Mouse (Mus musculus) mature B cell (primary cell): ENCODE results near the gene Lrr1.

Experiments
- in situ Hi-C: fragments of 300-500 bp; cut with MboI; formaldehyde crosslinking; loops from 2 replicates; pipeline ENCODE4 v1.14.3; 2019

Gene Lrr1

DNA sequence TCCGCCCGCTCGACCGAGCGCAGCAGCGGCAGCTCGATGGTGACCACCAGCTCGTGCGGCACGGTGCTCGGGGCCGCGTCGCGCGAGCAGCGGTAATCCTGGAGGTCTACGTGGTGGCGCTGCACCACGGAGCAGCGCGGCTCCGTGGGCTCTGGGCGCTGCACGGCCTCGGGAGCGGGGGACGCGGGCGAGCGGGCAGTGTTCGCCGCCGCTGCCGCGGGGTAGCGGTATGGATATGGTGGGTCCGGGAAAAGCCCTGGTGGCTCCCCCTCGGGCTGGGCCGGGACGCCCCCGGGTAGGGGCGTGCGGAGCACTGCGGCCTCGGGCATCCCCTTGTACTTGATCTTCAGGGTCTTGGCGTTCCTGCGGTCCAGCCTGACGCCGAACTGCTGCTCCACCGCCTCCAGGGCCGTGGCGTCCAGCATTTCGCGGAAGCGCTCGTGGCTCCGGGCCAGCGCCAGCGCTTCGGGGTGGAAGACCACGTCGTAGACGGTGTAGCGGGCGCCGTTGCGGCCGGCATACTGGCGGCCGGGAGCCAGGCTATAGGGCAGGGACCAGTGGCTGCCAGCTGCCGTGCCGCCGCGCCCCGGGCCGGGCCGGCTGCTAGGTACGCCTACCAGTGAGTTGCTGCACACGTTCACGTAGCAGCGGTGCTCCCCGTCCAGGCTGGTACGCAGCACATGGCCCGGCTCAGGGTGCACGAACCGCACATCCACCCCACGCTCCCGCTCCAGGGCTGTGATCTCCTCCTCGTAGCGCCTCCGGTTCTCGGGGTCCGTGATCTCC is 29.0 kb downstream of the Lrr1 start:
- in situ Hi-C loops, result no loop called here

DNA sequence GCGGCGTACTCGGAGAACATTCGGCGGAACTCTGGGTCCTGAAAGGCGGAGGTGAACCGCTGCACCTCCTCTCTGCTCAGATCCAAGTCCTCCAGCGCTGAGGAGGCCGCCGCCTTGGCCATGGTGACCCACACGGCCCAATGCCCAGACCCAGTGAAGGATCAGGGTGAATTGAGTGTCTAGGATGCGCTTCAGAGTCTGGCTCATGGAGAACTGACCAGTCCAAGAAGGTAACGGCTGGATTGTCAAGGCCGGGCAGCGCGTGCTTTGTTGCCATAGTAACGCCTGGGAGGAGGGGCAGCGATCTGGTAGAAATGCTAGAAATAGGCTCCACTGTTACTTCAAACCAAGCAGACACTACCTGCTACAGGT is 29.5 kb downstream of the Lrr1 start, which contains the start of gene Dnaaf2:
Dnaaf2 (minus strand) TSS at position 266 of the 372 bp plus-strand sequence.
- in situ Hi-C loops, result no loop called here

DNA sequence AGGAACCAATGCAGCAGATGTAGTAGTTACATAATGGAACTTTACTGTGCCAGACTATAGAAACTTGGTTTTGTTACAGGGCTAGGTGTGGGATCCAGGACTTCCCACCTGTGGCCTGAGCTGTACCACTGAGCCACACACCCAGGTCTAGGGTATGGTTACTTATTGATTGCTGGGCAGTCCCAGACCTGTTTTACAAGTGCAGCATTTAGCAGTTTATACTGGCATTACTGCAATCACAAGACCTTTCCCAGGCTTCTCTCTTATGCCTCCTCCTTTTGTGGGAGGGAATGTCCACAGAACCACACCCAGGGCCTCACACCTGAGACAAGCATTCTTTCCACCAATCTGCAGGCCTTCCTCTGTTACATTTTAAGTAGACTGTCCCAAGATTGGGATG is 30.4 kb downstream of the Lrr1 start:
- in situ Hi-C loops, result no loop called here

DNA sequence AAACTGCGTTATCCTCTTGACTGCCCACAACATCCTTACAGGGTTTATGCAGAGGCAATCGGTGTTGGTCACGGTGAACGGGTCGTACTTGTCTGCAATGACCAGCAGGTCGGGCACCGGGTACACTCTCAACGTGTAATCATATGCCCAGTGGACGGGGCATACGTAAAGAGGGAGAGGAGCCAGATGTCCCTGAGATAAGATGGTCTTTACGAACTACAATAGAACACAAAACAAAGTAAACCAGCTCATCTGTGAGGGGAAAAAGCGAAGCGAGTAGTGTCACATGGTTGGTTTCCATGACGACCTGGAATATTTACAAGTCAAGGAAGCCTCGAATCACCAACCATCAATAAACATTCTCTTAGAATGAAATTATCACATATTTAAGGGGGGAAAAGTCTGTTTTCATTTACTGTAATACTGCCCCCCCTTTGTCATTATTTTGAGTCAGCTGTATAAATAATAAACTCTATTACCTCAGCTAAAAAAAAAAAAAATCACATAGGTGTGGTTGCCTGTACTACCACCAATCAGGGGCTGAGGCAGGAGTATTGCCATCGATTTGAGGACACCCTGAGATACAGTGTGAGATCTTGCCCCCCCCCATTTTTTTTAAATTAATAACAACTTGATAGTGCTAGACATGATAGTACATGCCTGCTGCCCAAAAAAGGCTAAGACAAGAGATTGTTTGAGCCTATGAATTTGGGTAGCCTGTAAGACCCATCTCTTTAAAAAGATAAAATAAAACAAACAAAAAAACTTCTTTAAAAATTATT is 35.6 kb downstream of the Lrr1 start, which contains the start of gene Gm49384:
Gm49384 (minus strand) TSS at position 216 of the 782 bp plus-strand sequence.
- in situ Hi-C loops, result no loop called here

DNA sequence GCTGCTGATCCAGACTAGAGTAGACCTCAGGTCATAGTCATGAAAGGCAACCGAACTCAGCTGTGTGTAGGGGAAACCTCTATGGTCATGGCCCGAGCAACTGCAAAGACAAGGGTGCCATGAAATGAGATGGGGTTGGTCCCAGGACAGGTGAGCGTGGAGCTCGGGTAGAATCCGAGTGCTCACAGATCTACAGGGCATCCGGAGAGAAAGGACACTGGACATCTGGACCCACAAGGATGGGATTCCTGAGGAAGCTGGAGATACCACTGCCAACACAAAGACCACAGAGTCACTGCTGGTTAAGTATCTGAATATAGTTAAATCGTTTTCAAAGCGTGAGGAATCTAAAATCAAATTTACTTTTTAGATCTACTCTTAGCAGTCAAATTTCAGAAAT is 38.8 kb downstream of the Lrr1 start:
- in situ Hi-C loops, result no loop called here

DNA sequence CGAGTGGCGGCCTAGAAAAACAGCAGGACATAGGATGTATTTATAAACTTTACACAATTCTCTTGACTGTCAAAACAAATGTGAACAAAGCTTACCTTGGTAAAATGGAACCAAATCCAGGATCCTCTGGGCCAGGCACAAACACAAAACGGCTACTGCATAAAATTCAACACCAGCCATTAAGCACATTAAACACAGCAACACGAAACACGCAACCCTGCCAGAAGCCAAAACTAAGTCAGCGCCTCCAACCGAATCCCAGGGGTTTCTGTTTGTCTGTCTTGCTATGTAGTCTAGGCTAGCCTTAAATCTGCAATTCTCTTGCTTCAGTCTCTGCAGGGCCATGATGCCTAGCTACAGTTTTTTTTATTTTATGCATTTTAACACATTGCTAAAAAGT is 39.3 kb downstream of the Lrr1 start:
- in situ Hi-C loops, result no loop called here

DNA sequence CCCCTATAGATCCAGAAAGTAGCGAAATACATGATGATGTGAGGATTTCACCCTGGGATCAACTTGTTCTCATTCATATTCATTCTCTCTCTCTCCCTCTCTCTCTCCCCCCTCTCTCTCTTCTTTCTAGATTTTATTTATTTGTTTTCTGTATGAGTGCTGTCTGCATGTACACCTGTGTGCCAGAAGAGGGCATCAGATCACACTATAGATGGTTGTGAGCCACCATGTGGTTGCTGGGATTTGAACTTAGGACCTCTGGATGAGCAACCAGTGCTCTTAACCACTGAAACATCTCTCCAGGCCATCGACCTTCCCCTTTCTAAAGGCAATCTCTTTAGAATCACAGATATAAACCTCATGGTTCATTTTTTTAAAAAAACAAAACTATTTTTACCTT is 39.9 kb downstream of the Lrr1 start:
- in situ Hi-C loops, result no loop called here

DNA sequence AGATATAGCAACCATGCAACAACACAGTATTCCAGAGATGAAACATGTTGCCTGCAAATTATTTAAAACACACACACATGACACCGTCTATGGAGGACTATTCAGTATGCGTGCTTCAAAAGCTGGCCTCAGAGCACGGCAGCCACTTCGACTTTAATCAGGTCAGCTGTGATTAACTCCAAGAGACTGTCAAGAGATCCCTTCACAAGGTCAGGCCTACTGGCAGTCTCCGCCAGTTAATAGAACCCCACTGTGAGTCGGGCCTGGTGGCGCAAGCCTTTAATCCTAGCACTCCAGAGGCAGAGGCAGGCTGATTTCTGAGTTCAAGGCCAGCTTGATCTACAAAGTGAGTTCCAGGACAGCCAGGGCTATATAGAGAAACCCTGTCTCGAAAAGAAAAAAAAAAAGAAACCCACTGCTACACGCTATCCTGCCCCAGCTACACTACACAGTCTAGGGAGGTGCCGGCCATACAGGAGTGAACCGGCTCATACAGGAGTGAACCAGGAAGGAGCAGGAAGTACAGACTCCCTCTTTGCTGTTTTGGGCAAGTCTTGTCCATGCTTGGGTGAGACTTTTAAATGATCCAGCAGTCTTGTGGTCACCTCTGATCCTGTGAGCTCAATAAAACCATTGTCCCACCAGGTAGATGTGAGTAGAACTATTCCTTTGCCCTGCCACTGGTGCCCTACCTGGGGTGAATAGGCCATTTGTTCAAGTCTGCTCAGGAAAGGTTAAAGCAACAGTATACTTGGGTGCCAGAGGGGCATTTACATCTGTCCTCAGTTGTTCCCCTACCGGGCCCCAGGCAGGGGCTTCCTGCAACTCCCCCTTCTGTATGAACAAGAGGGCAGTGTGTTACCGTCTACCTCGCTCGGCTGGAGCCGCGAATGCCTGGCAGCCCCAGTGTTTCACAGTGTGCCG is 41.7 kb downstream of the Lrr1 start:
- in situ Hi-C loops, result no loop called here

DNA sequence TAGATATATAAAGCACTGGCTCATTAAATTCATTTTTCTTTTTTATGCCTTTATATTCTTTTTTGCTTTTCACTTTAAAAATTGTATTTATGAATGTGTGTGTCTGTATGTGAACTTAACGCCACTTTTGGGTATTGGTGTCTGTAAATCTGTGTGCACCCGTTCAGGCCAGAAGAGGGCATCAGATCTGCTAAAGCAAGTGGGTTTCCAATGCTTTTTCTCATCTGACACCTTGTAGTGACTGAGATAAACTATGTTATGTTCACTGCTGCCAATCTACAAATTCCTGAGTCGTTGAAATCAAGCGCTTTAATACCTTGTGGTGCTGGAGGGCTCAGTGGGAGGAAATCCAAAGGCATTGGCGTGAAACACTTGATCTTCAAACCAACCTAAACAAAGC is 42.4 kb downstream of the Lrr1 start:
- in situ Hi-C loops, result no loop called here

DNA sequence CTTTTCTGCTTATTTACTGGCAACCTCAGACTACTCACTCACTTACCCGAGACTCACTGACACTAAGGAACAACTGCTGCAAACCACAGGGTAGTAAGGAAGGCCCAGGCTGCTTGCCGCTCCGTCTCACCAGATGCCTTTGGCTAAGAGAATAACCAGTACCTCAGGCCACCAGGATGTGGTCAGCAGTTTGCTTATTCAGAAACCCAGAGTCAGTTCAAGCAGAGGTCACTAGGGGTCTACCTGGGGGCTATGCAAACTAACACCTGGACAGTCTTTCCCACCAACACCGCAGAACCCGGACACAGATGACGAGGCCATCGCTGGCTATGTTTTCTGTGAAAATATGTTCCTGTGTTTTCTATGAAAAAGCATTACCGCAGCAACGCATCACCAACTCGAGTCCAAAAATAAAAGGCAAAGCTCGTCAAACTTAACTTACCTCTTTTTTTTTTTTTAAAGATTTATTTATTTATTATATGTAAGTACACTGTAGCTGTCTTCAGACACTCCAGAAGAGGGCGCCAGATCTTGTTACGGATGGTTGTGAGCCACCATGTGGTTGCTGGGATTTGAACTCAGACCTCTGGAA is 44.7 kb downstream of the Lrr1 start:
- in situ Hi-C loops, result no loop called here

DNA sequence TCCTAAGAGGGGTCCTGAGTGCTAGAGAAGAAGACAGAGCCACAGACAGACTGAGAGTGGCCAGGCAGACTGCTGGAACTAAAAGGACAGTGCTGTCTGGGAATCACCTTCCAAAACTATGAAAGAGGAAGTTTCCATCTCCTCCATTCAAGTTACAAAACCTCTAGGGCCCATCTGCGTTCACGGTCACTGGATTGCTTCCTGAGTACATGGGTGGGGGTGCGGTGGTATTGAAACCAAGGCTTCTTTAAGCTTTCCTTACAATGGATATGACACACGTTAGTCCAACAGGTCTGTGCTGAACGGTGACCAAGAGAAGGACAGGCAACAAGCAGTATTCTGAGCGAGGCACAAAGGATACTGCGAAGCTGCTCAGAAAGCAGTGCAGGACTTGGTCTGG is 45.8 kb downstream of the Lrr1 start:
- in situ Hi-C loops, result no loop called here

DNA sequence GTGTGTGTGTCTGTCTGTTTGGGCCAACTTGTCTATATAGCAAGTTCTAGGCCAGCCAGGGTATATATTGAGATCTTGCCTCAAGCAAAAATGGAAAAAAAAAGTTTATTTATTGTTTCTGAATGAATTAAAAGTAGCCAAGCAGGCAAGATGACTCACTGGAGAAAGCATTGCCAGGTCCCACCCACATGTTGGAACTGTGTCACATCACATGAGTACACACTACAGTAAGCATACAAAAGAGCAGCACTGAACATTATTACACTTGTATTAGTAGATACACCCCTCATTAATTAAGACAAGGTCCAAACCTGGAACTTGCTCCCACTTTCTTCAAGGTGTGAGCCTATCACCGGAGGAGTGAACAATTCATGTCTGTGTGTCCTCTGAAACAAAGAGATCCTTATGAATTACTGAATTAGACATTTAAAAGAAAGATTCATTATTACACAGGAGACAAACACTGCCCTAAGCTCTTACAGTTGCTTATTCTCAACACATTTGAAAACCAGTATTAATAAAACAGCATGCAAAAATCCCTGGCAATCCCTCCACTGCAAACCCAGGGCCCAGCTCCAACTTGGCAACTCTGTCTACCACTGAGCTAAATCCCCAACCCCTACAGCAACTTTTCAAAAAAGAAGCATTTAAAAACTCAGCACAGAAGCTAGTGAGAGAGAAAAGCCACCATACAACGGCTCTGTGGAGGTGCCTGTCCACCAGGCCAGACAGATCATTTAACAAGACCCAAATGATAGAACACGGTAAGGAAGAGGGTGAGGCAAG is 46.6 kb downstream of the Lrr1 start:
- in situ Hi-C loops, result no loop called here

DNA sequence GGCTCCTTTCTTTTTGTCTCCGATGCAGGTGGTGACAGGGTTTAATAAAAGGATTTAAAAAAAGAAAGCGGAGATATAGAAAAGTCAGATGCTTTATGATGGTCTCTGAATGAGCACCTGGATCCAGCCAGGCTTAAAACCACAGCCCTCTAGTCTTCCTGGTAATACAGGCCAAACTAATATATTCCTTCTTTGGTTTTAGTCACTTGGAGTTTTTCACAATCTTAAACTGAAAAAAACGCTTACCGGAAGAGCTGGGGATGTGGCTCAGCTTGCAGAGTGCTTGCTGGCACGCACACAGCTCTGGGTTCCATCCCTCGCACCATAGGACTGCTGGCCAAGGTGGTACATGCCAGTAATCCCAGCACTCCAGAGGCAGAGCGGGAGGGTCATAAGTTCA is 48.0 kb downstream of the Lrr1 start:
- in situ Hi-C loops, result no loop called here

DNA sequence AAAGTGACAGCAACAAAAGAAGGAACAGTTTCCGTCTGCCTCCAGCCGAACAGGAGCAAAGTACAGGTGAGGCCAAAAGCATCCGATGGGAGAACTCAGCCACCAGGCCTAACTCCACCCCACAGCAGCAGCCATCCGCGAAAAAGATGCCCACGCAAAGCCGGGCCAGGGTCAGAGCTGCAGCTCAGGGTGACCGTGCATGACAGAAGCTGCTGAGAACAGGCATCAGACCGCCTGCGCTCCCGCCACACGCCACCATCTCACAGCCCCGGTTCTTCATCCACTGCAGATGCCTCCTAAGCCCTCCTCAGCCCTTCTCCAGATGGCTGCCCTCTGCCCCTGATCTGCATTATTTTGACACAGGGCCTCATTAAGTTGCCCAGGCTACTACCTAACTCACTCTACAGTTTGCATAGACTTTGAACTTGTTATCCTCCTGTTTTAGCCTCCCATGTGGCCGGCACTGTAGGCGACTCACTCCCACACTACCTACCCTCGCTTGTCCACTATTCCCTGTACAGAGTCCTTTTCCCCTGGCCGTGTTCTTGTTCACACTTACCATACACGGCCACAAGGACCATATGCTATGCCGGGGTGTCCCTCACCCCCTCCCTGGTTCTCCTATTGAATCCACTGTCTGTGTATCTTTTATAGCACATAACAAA is 52.1 kb downstream of the Lrr1 start:
- in situ Hi-C loops, result no loop called here

DNA sequence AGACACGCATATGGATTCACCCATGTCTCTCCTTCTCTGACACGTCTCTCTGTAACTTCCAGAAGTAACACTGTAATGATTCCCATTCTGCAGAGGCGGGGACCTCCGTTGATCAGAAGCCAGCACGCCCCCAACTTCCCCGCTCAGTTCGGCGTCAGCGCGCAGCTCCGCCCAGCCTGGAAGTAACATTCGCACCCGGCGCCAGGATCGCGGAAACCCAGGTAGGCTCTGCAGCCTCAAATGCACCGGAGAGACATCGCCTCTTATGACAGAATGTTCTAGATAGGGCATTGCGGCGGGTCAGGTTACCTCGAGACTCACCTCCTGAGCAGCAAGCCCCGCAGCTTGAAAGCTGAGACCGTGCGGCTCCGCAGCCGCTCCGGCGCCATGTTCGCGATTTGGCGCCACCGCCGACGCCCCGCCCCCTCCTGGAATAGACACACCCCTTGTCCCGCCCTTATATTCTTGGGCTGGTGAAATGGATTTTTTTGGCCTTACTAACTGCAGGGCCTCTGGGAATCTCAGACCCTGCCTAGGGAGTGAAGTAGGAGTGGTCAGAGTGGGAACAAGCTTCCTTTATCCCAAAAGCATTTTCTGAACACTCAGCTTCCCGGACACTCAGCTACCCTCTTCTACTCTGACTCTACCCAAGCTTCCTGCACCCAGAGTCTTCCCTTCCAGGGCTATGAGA is 59.3 kb downstream of the Lrr1 start, which contains the start of gene Pole2:
Pole2 (minus strand) TSS at position 420 of the 691 bp plus-strand sequence.
- in situ Hi-C loops, result no loop called here
